Mouse (Mus musculus) limb, embryonic 11.5 days (tissue): ENCODE measurements around the gene Etl4. TPM values are rescaled to one million over a fixed set of nuclear protein-coding genes. Genes with fewer than 3 reads are reported as not detected.

Experiments used
- ATAC-seq: fragments of 200-750 bp; cut with Nextera tagmentation; 2 replicates; pipeline ENCODE4 v1.8.0; 2017; ENCODE audit warnings: low read depth; ENCODE audit not compliant: insufficient number of reproducible peaks, low FRiP score, low TSS enrichment
- DNase-seq: peaks from one replicate; pipeline ENCODE4 v3.0.0-alpha.2; 2015; ENCODE audit warnings: low spot score
- H3K27ac ChIP-seq: fragments of 300-500 bp; sonication (generic); replicated peaks from 2 replicates; pipeline ENCODE4 v1.5.1; 2014; ENCODE audit warnings: low read depth, mild to moderate bottlenecking, low read length
- H3K27me3 ChIP-seq: fragments of 300-500 bp; sonication (generic); 2 replicates; pipeline ENCODE4 v1.6.1; 2014; ENCODE audit warnings: mild to moderate bottlenecking, low read length, mixed read lengths; ENCODE audit not compliant: control insufficient read depth, insufficient read depth
- H3K36me3 ChIP-seq: fragments of 300-500 bp; sonication (generic); 2 replicates; pipeline ENCODE4 v1.6.1; 2014; ENCODE audit warnings: mild to moderate bottlenecking, low read length, moderate library complexity, mixed read lengths; ENCODE audit not compliant: control insufficient read depth, insufficient read depth
- H3K4me1 ChIP-seq: fragments of 300-500 bp; sonication (generic); 2 replicates; pipeline ENCODE4 v1.6.1; 2014; ENCODE audit warnings: low read length, mixed read lengths; ENCODE audit not compliant: control insufficient read depth, insufficient read depth
- H3K4me2 ChIP-seq: fragments of 300-500 bp; sonication (generic); 2 replicates; pipeline ENCODE4 v1.6.1; 2014; ENCODE audit warnings: low read depth, mild to moderate bottlenecking, moderate library complexity; ENCODE audit not compliant: severe bottlenecking
- H3K4me3 ChIP-seq: fragments of 300-500 bp; sonication (generic); 2 replicates; pipeline ENCODE4 v1.5.1; 2014; ENCODE audit warnings: low read depth, low read length
- H3K9ac ChIP-seq: fragments of 300-500 bp; sonication (generic); 2 replicates; pipeline ENCODE4 v1.6.1; 2014; ENCODE audit warnings: mild to moderate bottlenecking, low read length
- H3K9me3 ChIP-seq: fragments of 300-500 bp; sonication (generic); 2 replicates; pipeline ENCODE4 v1.6.1; 2016; ENCODE audit warnings: low read length; ENCODE audit not compliant: control insufficient read depth
- WGBS: fragments of 180-500 bp; shearing (Covaris S2); extraction: QIAGEN DNeasy Blood & Tissue Kit; methylation state at CpG from one replicate; pipeline ENCODE4 v1.1.7; 2014; 5-methylcytosine and 5-hydroxymethylcytosine counted together
- polyA plus RNA-seq: library from polyadenylated mRNA; unstranded; fragments of >200 nt; fragmentation: Nextera tagmentation; extraction: Ambion mirVana; gene quantifications from 2 replicates; pipeline ENCODE4 v1.2.1, GENCODE M21; 2014

Gene Etl4
- polyA plus RNA-seq, 1 experiment from 2014 or later: 13.5 TPM

DNA sequence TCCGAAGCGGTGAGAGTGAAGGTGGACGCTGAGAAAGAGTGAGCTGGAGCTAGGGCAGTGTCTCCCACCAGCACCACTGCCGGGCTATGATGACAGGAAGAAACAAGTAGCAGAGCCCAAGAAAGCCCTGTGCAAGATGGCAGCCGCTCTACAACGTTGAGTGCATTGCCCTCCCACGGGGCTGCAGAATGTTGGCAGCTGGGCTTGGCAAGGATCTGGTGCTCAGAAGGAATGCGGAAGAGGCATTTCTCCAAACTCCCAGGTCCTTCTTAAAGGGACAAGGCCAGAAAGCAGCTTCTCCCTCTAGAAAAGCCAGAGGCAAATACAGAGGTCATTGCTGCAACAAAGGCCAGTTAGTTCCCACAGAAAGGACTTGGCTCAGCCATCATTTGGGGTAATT, 901.9 kb downstream of the Etl4 start:
- Histone ChIP-seq H3K4me3 (no peak overlapping the region), H3K9ac (no peak overlapping the region), H3K27ac (no peak overlapping the region), H3K9me3 (no peaks in the 10 kb centered on the region; the same call in 1 of the 2 replicates), H3K4me1 (no peaks in the 10 kb centered on the region), H3K4me2 (no peak overlapping the region), H3K36me3 (no peaks in the 10 kb centered on the region), H3K27me3 (no peaks in the 10 kb centered on the region)
- ATAC-seq: no peak
- 84% methylated on average over 8 of the region's 8 CpGs for WGBS
- peak; percentile 18 for DNase-seq

DNA sequence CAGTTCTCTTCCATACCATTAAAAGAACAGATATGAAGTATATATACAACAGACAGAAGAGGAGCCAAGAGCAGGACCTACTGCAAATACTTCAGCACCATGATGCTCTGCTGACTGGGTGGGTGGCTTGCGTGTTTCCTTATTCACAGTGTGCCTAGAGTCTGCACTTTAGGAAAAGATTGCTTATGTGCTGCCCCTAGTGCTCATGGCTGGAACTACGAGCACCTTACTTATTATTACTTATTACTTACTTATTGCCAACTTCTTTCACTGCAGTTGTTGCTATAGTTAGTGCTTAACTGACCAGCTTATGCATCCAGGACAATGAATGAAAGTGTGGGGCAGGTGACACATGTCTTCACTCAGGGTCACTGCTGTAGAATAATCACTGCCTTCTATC, 904.4 kb downstream of the Etl4 start:
- Histone ChIP-seq H3K9ac (no peak overlapping the region), H3K4me3 (no peak overlapping the region), H3K27ac (no peak overlapping the region), H3K4me1 (no peaks in the 10 kb centered on the region), H3K27me3 (no peaks in the 10 kb centered on the region), H3K4me2 (no peak overlapping the region), H3K9me3 (no peaks in the 10 kb centered on the region; the same call in 1 of the 2 replicates), H3K36me3 (no peaks in the 10 kb centered on the region)
- DNase-seq (peak; percentile 33), ATAC-seq (no peak)
- 78% methylated on average over 2 of the region's 2 CpGs for WGBS

- Histone ChIP-seq H3K4me3 (no peak overlapping the region), H3K4me1 (no peaks in the 10 kb centered on the region), H3K27me3 (no peaks in the 10 kb centered on the region), H3K36me3 (no peaks in the 10 kb centered on the region), H3K27ac (no peak overlapping the region), H3K4me2 (no peak overlapping the region), H3K9me3 (no peaks in the 10 kb centered on the region), H3K9ac (no peak overlapping the region)
- no peak for DNase-seq
- 84% methylated on average over 7 of the region's 7 CpGs for WGBS
- ATAC-seq: no peak
Observed at GRCm38 (mm10) chr2:20818226-20818625, 908.6 kb downstream of the Etl4 start.

- ATAC-seq: no peak
Observed at GRCm38 (mm10) chr2:20826258-20826657, 916.7 kb downstream of the Etl4 start.

DNA sequence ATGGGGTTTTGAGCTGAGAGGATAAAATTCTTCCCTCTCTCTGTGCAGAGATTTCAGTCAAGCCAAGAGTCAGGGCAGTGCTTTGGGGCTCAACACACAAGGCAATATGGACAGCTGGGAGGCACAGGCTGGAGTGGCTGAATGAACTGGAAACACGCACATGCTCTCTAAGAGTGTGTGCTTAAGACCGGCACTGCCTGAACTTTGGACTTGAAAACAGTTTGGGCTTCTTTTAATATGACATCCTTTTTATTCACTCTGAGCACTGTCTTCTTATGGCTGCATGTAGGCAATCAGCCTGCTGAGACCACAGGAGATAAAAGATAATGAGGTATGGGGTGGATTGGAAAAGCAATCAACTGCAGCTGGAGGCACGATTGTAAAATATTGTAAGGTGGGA, 921.3 kb downstream of the Etl4 start:
- H3K9me3 ChIP-seq: no peaks in the 10 kb centered on the region
- H3K4me3 ChIP-seq: no peak overlapping the region
- DNase-seq (no peak), ATAC-seq (no peak)
- 64% methylated on average over 3 of the region's 3 CpGs for WGBS
- H3K27me3 ChIP-seq: no peaks in the 10 kb centered on the region
- no peak overlapping the region for H3K27ac ChIP-seq
- no peaks in the 10 kb centered on the region for H3K4me1 ChIP-seq
- H3K4me2 ChIP-seq: no peak overlapping the region
- no peak overlapping the region for H3K9ac ChIP-seq
- no peaks in the 10 kb centered on the region for H3K36me3 ChIP-seq

More at GRCm38 (mm10) chr2:20826258-20826657, 916.7 kb downstream of the Etl4 start:
- Histone ChIP-seq H3K36me3 (no peaks in the 10 kb centered on the region), H3K4me2 (no peak overlapping the region), H3K9ac (no peak overlapping the region), H3K9me3 (no peaks in the 10 kb centered on the region), H3K27ac (no peak overlapping the region), H3K4me1 (no peaks in the 10 kb centered on the region), H3K4me3 (no peak overlapping the region), H3K27me3 (no peaks in the 10 kb centered on the region)
- no peak for DNase-seq

DNA sequence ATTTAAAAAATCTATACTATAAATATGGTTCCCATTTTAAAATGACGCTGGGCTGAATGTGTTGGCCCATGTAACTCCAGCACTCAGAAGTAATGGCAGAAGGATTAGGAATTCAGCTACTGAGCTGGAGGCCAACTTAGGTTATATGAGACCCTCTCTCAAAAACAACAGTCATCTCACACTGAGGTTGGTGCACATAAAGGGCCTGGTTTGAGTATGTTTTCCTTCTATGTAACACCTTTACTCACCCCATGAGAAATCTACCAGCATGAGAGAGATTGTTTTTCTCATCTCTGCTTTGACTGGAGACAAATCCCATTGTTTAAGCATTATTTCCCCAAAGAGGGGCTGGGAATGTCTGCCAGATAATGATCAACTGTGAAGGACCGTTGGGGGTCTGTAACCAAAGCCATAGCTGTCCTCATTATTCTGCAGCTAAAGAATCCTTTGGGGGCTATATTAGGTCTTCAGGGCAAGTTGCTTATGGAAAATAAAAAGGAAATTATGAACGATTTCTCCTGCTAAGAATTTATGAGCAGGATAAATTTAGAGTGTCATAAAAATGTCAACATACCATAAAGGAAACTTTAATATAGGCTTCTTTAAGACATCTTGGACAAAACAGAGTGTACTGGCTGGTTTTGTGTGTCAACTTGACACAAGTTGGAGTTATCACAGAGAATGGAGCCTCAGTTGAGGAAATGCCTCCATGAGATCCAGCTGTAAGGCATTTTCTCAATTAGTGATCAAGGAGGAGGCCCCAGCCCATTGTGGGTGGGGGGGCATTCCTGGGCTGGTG, 922.2 kb downstream of the Etl4 start:
- DNase-seq (no peak), ATAC-seq (no peak)

DNA sequence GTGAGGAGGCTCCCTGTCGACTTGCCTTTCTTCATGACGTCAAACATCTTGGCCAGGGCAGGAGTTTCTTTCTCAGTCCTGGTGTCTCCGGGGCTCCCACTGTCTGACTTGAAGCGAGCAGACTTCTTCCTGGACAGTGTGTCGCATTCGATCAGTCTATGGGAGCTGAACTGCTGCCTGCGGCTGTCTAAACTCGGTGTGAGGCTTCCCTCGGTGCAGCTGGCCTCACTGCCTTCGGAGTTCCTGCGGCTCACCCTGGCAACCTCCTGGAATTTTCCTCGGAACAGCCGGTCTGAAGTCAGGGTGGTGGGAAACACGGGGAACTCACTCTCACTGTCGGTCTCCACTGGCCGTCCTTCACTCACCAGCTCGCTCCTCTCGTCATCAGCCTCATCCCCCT, 939.8 kb downstream of the Etl4 start:
- Histone ChIP-seq H3K4me1 (no peaks in the 10 kb centered on the region), H3K9me3 (no peaks in the 10 kb centered on the region), H3K36me3 (peaks cover 19% of the 10 kb centered on the region; the same call in 1 of the 2 replicates), H3K4me3 (no peak overlapping the region), H3K27me3 (no peaks in the 10 kb centered on the region), H3K9ac (no peak overlapping the region), H3K4me2 (no peak overlapping the region), H3K27ac (no peak overlapping the region)
- no peak for ATAC-seq
- WGBS: 93% methylated on average over 18 of the region's 18 CpGs
- DNase-seq: no peak

More for the DNA sequence above, 922.2 kb downstream of the Etl4 start:
- 73% methylated on average over 3 of the region's 3 CpGs for WGBS
- H3K4me1 ChIP-seq: no peaks in the 10 kb centered on the region
- no peak overlapping the region for H3K27ac ChIP-seq
- H3K9me3 ChIP-seq: no peaks in the 10 kb centered on the region
- no peaks in the 10 kb centered on the region for H3K27me3 ChIP-seq
- no peak overlapping the region for H3K9ac ChIP-seq
- H3K36me3 ChIP-seq: no peaks in the 10 kb centered on the region
- no peak overlapping the region for H3K4me3 ChIP-seq
- H3K4me2 ChIP-seq: no peak overlapping the region
